Mouse (Mus musculus) myocyte (in vitro differentiated cells): Measurements from ENCODE around the gene Plpp7.

Experiments used
- CEBPB ChIP-seq: IDR thresholded peaks from 2 replicates; pipeline ENCODE4 v1.6.1; 2011; ENCODE audit warnings: mild to moderate bottlenecking, moderate library complexity; ENCODE audit not compliant: poor library complexity, insufficient read depth, severe bottlenecking
- MAX ChIP-seq: IDR thresholded peaks from one replicate; pipeline ENCODE4 v1.6.1; 2011; ENCODE audit warnings: low read depth, mild to moderate bottlenecking, control low read depth
- MYOD1 ChIP-seq, 3 experiments: IDR thresholded peaks; one replicate each; pipeline ENCODE4 v1.6.1; 2011; ENCODE audit warnings: control low read depth in 2 of 3, low read depth in 2 of 3, mild to moderate bottlenecking in 2 of 3, moderate library complexity in 1 of 3; ENCODE audit not compliant: insufficient read length in 2 of 3, control insufficient read depth in 1 of 3
- MYOG ChIP-seq, 3 experiments: IDR thresholded peaks; one replicate each; pipeline ENCODE4 v1.6.1; 2011; ENCODE audit warnings: control low read depth in 2 of 3, low read depth in 2 of 3, mild to moderate bottlenecking in 2 of 3; ENCODE audit not compliant: insufficient read length in 2 of 3, control insufficient read depth in 1 of 3, insufficient read depth in 1 of 3
- POLR2A ChIP-seq: IDR thresholded peaks from one replicate; pipeline ENCODE4 v1.6.1; 2011; ENCODE audit warnings: low read depth, mild to moderate bottlenecking, control low read depth, moderate library complexity; ENCODE audit not compliant: insufficient read length
- POLR2AphosphoS2 ChIP-seq: IDR thresholded peaks from one replicate; pipeline ENCODE4 v1.6.1; 2011; ENCODE audit warnings: low read depth, control low read depth; ENCODE audit not compliant: insufficient read length
- REST ChIP-seq: IDR thresholded peaks from one replicate; pipeline ENCODE4 v1.6.1; 2011; ENCODE audit warnings: mild to moderate bottlenecking, control low read depth, moderate library complexity; ENCODE audit not compliant: insufficient read depth, insufficient read length
- SRF ChIP-seq: IDR thresholded peaks from one replicate; pipeline ENCODE4 v1.6.1; 2011; ENCODE audit warnings: low read depth; ENCODE audit not compliant: control insufficient read depth, insufficient read length
- TCF12 ChIP-seq: IDR thresholded peaks from one replicate; pipeline ENCODE4 v1.6.1; 2011; ENCODE audit warnings: mild to moderate bottlenecking, control low read depth; ENCODE audit not compliant: poor library complexity, insufficient read depth, severe bottlenecking
- TCF3 ChIP-seq: IDR thresholded peaks from one replicate; pipeline ENCODE4 v1.6.1; 2011; ENCODE audit warnings: low read depth, control low read depth; ENCODE audit not compliant: insufficient read length
- USF1 ChIP-seq: IDR thresholded peaks from one replicate; pipeline ENCODE4 v1.6.1; 2011; ENCODE audit warnings: low read depth, mild to moderate bottlenecking, control low read depth, moderate library complexity

DNA sequence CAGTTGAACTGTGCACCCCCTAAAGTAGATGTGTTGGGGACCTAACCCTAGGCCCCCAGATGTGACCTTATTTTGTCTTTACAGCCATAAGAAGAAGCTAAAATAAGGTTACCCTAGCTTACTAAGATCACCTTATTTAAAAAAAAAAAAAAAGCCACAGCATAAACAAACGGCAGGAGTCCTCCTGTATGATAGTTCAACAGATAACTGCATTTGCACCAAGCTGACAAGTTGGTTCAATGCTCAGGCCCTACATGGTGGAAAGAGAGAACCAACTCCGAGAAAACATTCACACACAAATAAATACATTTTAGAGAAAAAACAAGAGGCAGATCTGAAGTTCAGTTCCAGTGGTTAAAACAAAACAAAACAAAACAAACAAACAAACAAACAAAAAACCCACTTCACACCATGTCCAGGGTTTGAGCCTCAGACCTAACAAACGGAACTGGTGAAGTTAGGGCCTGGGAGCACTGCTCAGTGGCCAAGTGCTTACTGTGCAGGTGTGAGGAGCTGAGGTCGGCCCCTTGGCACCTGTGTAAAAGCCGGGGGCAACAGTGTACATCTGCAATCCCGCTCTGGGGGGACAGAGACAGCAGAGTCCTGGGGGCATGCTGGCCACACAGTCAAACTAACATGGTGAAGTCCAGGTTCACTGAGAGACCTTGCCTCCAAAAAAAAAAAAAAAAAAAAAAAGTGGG is 36.7 kb downstream of the Plpp7 start:
- TF ChIP-seq MYOG (IDR thresholded peaks at IDR 0.05; ENCODE audit: control insufficient read depth in 1 of 3, insufficient read depth in 1 of 3, insufficient read length in 2 of 3, low read depth in 2 of 3) (no peak), SRF (no peak), USF1 (no peak), POLR2A (no peak), MYOD1 (IDR thresholded peaks at IDR 0.05; ENCODE audit: control insufficient read depth in 1 of 3, insufficient read length in 2 of 3, low read depth in 2 of 3) (no peak), REST (no peak), TCF12 (no peak), MAX (no peak), POLR2AphosphoS2 (no peak), TCF3 (no peak), CEBPB (no peak)
